Mouse (Mus musculus) c-Kit-negative CD71-positive TER-119-positive erythroid progenitor cells, embryonic 14.5 days (primary cell): ENCODE measurements around the gene Tha1.
"Not testable (repeated sequence)": the region's sequence is repeated elsewhere in the genome, so short reads cannot be mapped to it uniquely, and the experiment has no call there.

ENCODE experiments used
- DNase-seq: peaks from one replicate; pipeline ENCODE4 v3.0.0-alpha.2; 2013; ENCODE audit warnings: low read depth, low spot score

Tha1 gene

GRCm38 (mm10) chr11:117848985-117849671 is 24.2 kb downstream of the Tha1 start, which contains the start of gene Birc5:
TSS of gene Birc5 (plus strand) at chr11:117849251.
- DNase-seq = peak; percentile 94

GRCm38 (mm10) chr11:117848271-117848984 is 24.9 kb downstream of the Tha1 start:
- no peak for DNase-seq

- DNase-seq = no peak
These were observed 25.6 kb downstream of the Tha1 start for GRCm38 (mm10) chr11:117847593-117848215.

GRCm38 (mm10) chr11:117846640-117847039 is 26.6 kb downstream of the Tha1 start:
- DNase-seq = no peak

GRCm38 (mm10) chr11:117845651-117846050 is 27.6 kb downstream of the Tha1 start:
- no peak for DNase-seq

- no peak for DNase-seq
These were observed 28.3 kb downstream of the Tha1 start for GRCm38 (mm10) chr11:117844997-117845396.

- no peak for DNase-seq
These were observed 29.8 kb downstream of the Tha1 start for GRCm38 (mm10) chr11:117843434-117843833.

- no peak for DNase-seq
These were observed 32.4 kb downstream of the Tha1 start for GRCm38 (mm10) chr11:117840910-117841309.

- no peak for DNase-seq
These were observed 34.3 kb downstream of the Tha1 start for GRCm38 (mm10) chr11:117839021-117839420.

- peak; percentile 65 for DNase-seq
These were observed 34.7 kb downstream of the Tha1 start for GRCm38 (mm10) chr11:117838572-117838971.

GRCm38 (mm10) chr11:117836306-117836705 is 37.0 kb downstream of the Tha1 start:
- DNase-seq = peak; percentile 68

GRCm38 (mm10) chr11:117834086-117834485 is 39.2 kb downstream of the Tha1 start:
- no peak for DNase-seq

- not testable (repeated sequence) for DNase-seq
These were observed 39.8 kb downstream of the Tha1 start for GRCm38 (mm10) chr11:117833509-117833908.

GRCm38 (mm10) chr11:117832086-117832969 is 41.0 kb downstream of the Tha1 start:
- DNase-seq = peak; percentile 94

GRCm38 (mm10) chr11:117830401-117830800 is 42.9 kb downstream of the Tha1 start:
- DNase-seq = no peak

- DNase-seq = no peak
These were observed 43.5 kb downstream of the Tha1 start for GRCm38 (mm10) chr11:117829671-117830215.

GRCm38 (mm10) chr11:117828888-117829604 is 44.2 kb downstream of the Tha1 start:
- DNase-seq = no peak

- DNase-seq = no peak
These were observed 45.0 kb downstream of the Tha1 start for GRCm38 (mm10) chr11:117828149-117828887.

GRCm38 (mm10) chr11:117827386-117827785 is 45.9 kb downstream of the Tha1 start:
- DNase-seq = no peak

GRCm38 (mm10) chr11:117826916-117827315 is 46.4 kb downstream of the Tha1 start:
- no peak for DNase-seq
